Mouse (Mus musculus) midbrain, embryonic 13.5 days (tissue): ENCODE measurements around the gene Tfeb. TPM values are rescaled to one million over a fixed set of nuclear protein-coding genes. Genes with fewer than 3 reads are reported as not detected.

Experiments
- ATAC-seq: fragments of 200-750 bp; cut with Nextera tagmentation; 2 replicates; pipeline ENCODE4 v1.8.0; 2017; ENCODE audit warnings: mild to moderate bottlenecking, moderate TSS enrichment, moderate library complexity
- H3K27ac ChIP-seq: fragments of 300-500 bp; sonication (generic); 2 replicates; pipeline ENCODE4 v1.5.1; 2015; ENCODE audit warnings: inconsistent platforms, mild to moderate bottlenecking, moderate library complexity
- H3K27me3 ChIP-seq: fragments of 300-500 bp; sonication (generic); 2 replicates; pipeline ENCODE4 v1.6.1; 2015; ENCODE audit warnings: mild to moderate bottlenecking, inconsistent platforms
- H3K36me3 ChIP-seq: fragments of 300-500 bp; sonication (generic); 2 replicates; pipeline ENCODE4 v1.6.1; 2015; ENCODE audit warnings: mild to moderate bottlenecking, inconsistent platforms
- H3K4me1 ChIP-seq: fragments of 300-500 bp; sonication (generic); replicated peaks from 2 replicates; pipeline ENCODE4 v1.6.1; 2015; ENCODE audit warnings: inconsistent platforms
- H3K4me2 ChIP-seq: fragments of 300-500 bp; sonication (generic); replicated peaks from 2 replicates; pipeline ENCODE4 v1.6.1; 2015; ENCODE audit warnings: moderate library complexity, mild to moderate bottlenecking, inconsistent platforms
- H3K4me3 ChIP-seq: fragments of 300-500 bp; sonication (generic); replicated peaks from 2 replicates; pipeline ENCODE4 v1.5.1; 2015; ENCODE audit warnings: mild to moderate bottlenecking, inconsistent platforms
- H3K9ac ChIP-seq: fragments of 300-500 bp; sonication (generic); replicated peaks from 2 replicates; pipeline ENCODE4 v1.6.1; 2015; ENCODE audit warnings: mild to moderate bottlenecking, inconsistent platforms
- H3K9me3 ChIP-seq: fragments of 300-500 bp; sonication (generic); 2 replicates; pipeline ENCODE4 v1.6.1; 2016; ENCODE audit warnings: mild to moderate bottlenecking, inconsistent platforms
- WGBS: fragments of 180-500 bp; shearing (Covaris S2); methylation state at CpG from one replicate; pipeline ENCODE4 v1.1.7; 2015; 5-methylcytosine and 5-hydroxymethylcytosine counted together
- polyA plus RNA-seq: library from polyadenylated mRNA; unstranded; fragments of >200 nt; fragmentation: Nextera tagmentation; extraction: Ambion mirVana; gene quantifications from 2 replicates; pipeline ENCODE4 v1.2.1, GENCODE M21; 2015

The Tfeb gene
- polyA plus RNA-seq, 1 experiment from 2014 or later, result 2.0 TPM

GRCm38 (mm10) chr17:47715037-47715436 is 21.8 kb upstream of the Tfeb start:
- Histone ChIP-seq H3K4me1 (no peaks in the 10 kb centered on the region), H3K27me3 (no peaks in the 10 kb centered on the region), H3K9ac (no peak overlapping the region), H3K27ac (no peak overlapping the region), H3K4me2 (no peak overlapping the region), H3K4me3 (no peak overlapping the region), H3K36me3 (no peaks in the 10 kb centered on the region), H3K9me3 (no peaks in the 10 kb centered on the region)
- WGBS, result 70% methylated on average over 3 of the region's 3 CpGs
- ATAC-seq, result no peak

DNA sequence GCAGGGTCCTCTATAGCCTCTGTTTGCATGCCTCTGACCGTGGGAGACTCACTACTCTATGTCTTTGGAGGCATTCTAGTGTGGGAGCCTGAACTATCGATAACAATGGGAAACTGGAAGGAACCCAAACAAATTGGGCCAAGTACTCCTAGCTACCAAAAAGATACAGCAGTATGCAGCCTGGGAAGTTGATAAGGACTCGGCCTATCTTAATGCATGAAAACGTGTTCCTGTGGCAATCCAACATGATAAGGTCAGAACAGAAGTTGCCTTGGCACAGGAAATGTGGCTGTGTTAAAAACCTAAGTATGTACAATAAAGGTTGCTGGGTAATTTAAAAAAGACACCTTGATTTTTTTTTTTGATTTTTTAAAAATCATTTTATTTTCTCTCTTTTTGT is 15.6 kb upstream of the Tfeb start:
- no peak overlapping the region for H3K4me3 ChIP-seq
- H3K27me3 ChIP-seq, result no peaks in the 10 kb centered on the region
- no peaks in the 10 kb centered on the region for H3K4me1 ChIP-seq
- no peaks in the 10 kb centered on the region for H3K9me3 ChIP-seq
- no peaks in the 10 kb centered on the region for H3K36me3 ChIP-seq
- 89% methylated on average over 4 of the region's 4 CpGs for WGBS
- H3K4me2 ChIP-seq, result no peak overlapping the region
- no peak overlapping the region for H3K27ac ChIP-seq
- ATAC-seq, result no peak
- no peak overlapping the region for H3K9ac ChIP-seq

- H3K36me3 ChIP-seq, result no peaks in the 10 kb centered on the region
- WGBS, result 86% methylated on average over 11 of the region's 11 CpGs
- H3K9ac ChIP-seq, result no peak within 1 kb of the TSS
- H3K4me2 ChIP-seq, result no peak within 1 kb of the TSS
- no peaks in the 10 kb centered on the region for H3K9me3 ChIP-seq
- no peaks in the 10 kb centered on the region for H3K27me3 ChIP-seq
- no peaks in the 10 kb centered on the region for H3K4me1 ChIP-seq
- H3K4me3 ChIP-seq, result no peak within 1 kb of the TSS
- ATAC-seq, result no peak
- H3K27ac ChIP-seq, result no peak within 1 kb of the TSS
Observed at GRCm38 (mm10) chr17:47726566-47726965, 10.3 kb upstream of the Tfeb start, which contains the start of gene Pgc. Gene Pgc, plus strand, starts transcription at chr17:47726842.

- no peak overlapping the region for H3K4me2 ChIP-seq
- no peaks in the 10 kb centered on the region for H3K4me1 ChIP-seq
- no peaks in the 10 kb centered on the region for H3K36me3 ChIP-seq
- H3K4me3 ChIP-seq, result no peak overlapping the region
- H3K9ac ChIP-seq, result no peak overlapping the region
- no peaks in the 10 kb centered on the region for H3K9me3 ChIP-seq
- no peaks in the 10 kb centered on the region for H3K27me3 ChIP-seq
- ATAC-seq, result no peak
- WGBS, result 45% methylated on average over 24 of the region's 24 CpGs
- H3K27ac ChIP-seq, result no peak overlapping the region
Observed at GRCm38 (mm10) chr17:47730633-47731575, 5.9 kb upstream of the Tfeb start.

GRCm38 (mm10) chr17:47735553-47736100 is 1.2 kb upstream of the Tfeb start:
- no peak overlapping the region for H3K9ac ChIP-seq
- peaks cover 29% of the 10 kb centered on the region for H3K27me3 ChIP-seq
- H3K4me2 ChIP-seq, result no peak overlapping the region
- WGBS, result 78% methylated on average over 14 of the region's 14 CpGs
- ATAC-seq, result no peak
- H3K27ac ChIP-seq, result no peak overlapping the region
- peaks cover 29% of the 10 kb centered on the region for H3K4me1 ChIP-seq
- H3K36me3 ChIP-seq, result no peaks in the 10 kb centered on the region
- H3K4me3 ChIP-seq, result no peak overlapping the region
- no peaks in the 10 kb centered on the region for H3K9me3 ChIP-seq

DNA sequence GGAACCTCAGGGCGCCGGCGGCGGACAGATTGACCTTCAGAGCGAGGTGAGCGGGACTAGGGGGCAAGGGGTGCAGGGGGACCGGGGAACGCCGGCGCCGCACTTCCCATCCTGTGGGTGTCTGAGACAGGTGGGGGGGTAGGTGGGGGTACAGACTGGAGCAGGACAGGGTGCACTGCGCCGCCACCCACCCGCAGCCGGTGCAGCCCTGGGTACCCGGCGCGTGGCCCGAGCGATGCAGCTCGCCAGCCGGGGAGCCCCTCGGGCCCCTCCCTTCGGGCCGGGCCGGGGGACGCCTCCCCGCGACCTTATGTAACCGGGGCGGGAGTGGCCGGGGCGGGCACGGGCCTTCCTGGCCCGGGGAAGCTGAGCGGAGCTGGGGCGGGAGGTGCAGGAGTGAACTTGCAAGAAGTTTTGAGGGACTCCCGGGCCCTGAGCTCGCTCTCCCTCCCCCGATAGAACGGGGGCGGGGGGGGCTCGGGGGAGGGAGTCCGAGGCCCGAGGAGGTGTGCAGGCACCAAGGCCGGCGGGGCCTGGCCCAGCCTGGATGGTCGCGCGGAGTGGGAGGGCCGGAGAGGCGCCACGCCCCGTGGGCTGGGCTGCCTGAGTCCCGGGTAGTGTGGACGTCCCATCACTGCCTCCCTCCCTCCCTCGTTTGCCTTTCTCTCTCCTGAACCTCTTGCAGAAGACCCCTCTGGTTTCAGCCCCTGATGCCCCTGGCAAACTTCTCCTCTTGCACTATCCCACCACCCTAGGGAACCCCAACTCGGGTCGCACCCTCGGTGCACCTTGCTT is 638 bp downstream of the Tfeb start:
- H3K9me3 ChIP-seq, result no peaks in the 10 kb centered on the region
- H3K4me1 ChIP-seq, result peaks cover 29% of the 10 kb centered on the region
- H3K4me3 ChIP-seq, result peak overlapping the region; percentile 48
- WGBS, result 2% methylated on average over 48 of the region's 60 CpGs
- H3K9ac ChIP-seq, result peak overlapping the region; percentile 51
- H3K4me2 ChIP-seq, result peak overlapping the region; percentile 78
- ATAC-seq, result peak; percentile 82
- H3K36me3 ChIP-seq, result no peaks in the 10 kb centered on the region
- no peak overlapping the region for H3K27ac ChIP-seq
- H3K27me3 ChIP-seq, result peaks cover 35% of the 10 kb centered on the region

DNA sequence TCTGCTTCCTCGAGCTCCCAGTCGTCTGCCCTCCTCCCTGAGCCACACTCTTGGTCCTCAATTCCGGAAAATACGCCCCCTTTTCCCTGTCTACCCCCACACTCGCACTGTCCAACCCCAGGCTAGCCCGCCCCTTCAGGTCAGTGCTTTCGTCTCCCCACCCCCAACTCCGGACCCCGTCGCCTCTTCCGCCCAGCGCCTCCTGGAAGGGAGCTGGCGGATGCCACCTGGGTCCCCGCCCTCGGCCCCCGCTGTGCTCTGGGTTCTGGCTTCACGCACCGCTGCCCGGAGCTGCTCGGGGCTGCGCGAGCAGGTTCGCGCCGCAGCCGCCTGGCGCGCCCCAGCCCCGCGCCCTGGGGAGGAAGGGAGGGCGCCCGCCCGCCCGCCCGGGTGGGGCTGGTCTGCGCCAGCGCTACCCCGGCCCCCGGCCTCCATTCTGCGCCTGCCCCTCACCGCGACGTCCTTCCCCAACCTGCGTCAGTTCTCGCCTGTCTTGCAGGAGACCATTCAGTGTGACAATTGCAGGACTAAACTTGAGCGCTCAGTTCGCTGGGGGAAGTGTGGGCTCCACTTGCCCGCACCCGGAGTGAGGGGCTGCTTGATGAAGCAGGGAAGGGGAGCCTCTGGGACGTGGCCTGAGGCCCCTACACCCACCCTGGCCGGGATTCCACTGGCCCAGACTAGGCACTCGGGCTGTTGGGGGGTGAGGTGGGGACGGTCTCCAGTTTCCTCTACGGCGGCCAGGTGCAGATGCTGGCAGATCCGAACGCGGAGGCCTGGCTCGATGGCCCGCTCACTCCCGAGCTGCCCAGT is 1.4 kb downstream of the Tfeb start:
- Histone ChIP-seq H3K4me2 (peak overlapping the region; percentile 78), H3K27me3 (peaks cover 35% of the 10 kb centered on the region), H3K9me3 (no peaks in the 10 kb centered on the region), H3K36me3 (no peaks in the 10 kb centered on the region), H3K4me1 (peaks cover 29% of the 10 kb centered on the region), H3K4me3 (peak overlapping the region; percentile 48), H3K9ac (peak overlapping the region; percentile 51), H3K27ac (no peak overlapping the region)
- WGBS, result under 1% methylated on average over 47 of the region's 61 CpGs
- peak; percentile 24 for ATAC-seq

GRCm38 (mm10) chr17:47738879-47739798 is 2.3 kb downstream of the Tfeb start:
- H3K4me2 ChIP-seq, result peak overlapping the region; percentile 78
- no peaks in the 10 kb centered on the region for H3K9me3 ChIP-seq
- H3K27me3 ChIP-seq, result peaks cover 35% of the 10 kb centered on the region
- H3K27ac ChIP-seq, result no peak overlapping the region
- no peaks in the 10 kb centered on the region for H3K36me3 ChIP-seq
- H3K4me3 ChIP-seq, result peak overlapping the region; percentile 48
- peaks cover 29% of the 10 kb centered on the region for H3K4me1 ChIP-seq
- H3K9ac ChIP-seq, result peak overlapping the region; percentile 51
- no peak for ATAC-seq
- WGBS, result 4% methylated on average over 20 of the region's 20 CpGs

GRCm38 (mm10) chr17:47740186-47740585 is 3.4 kb downstream of the Tfeb start:
- H3K9ac ChIP-seq, result no peak overlapping the region
- H3K4me1 ChIP-seq, result peaks cover 29% of the 10 kb centered on the region
- H3K4me2 ChIP-seq, result no peak overlapping the region
- H3K27me3 ChIP-seq, result peaks cover 35% of the 10 kb centered on the region
- H3K4me3 ChIP-seq, result no peak overlapping the region
- WGBS, result 73% methylated on average over 2 of the region's 2 CpGs
- ATAC-seq, result no peak
- no peak overlapping the region for H3K27ac ChIP-seq
- 0 out of 2 replicates have a peak, but pooled peaks cover 6% of the 10 kb centered on the region for H3K9me3 ChIP-seq
- no peaks in the 10 kb centered on the region for H3K36me3 ChIP-seq

DNA sequence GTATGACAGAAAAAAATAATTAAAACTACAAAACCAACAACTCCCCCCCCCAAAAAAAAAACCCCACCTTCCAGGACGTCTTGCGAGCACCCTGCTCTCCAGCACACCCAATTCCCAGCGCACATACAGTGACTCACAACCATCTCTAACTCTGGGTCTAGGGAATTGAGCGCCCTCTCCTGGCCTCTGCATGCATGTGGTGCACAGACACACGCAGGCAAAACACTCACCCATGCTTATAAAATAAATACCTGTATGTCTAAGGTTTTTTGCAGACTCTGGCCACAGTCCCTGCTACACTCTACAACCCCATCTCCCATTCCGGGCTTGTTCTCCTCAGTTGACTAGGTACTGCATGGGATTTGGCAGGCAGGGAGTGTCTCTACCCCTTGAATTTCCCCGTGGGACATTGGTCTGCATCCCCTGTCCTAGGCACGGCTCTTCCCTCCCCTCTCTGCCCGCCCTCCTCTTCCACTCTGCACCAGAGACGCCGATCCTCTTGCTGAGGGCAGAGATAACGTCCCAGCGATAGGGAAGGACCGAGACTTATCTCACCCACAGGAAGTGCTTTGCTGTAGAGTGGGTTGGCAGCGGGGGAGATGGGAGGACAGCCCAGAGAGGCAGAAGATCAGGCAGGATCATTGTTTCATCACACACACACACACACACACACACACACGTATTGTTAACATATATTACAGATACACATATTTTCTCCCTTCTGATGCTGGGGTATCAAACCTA is 6.3 kb downstream of the Tfeb start:
- no peaks in the 10 kb centered on the region for H3K36me3 ChIP-seq
- ATAC-seq, result no peak
- H3K9me3 ChIP-seq, result 0 out of 2 replicates have a peak, but pooled peaks cover 6% of the 10 kb centered on the region
- H3K4me3 ChIP-seq, result no peak overlapping the region
- H3K4me1 ChIP-seq, result peaks cover 17% of the 10 kb centered on the region
- H3K9ac ChIP-seq, result no peak overlapping the region
- H3K4me2 ChIP-seq, result no peak overlapping the region
- no peak overlapping the region for H3K27ac ChIP-seq
- H3K27me3 ChIP-seq, result peaks cover 23% of the 10 kb centered on the region
- WGBS, result 52% methylated on average over 16 of the region's 16 CpGs
